Mouse (Mus musculus) kidney, embryonic 15.5 days (tissue): ENCODE measurements around the gene Ifitm5. TPM values are rescaled to one million over a fixed set of nuclear protein-coding genes. Genes with fewer than 3 reads are reported as not detected.
A peak's percentile ranks its signal among the peaks of the same experiment; 100 is the strongest.

Experiments used
- ATAC-seq: fragments of 200-750 bp; cut with Nextera tagmentation; replicated peaks from 2 replicates; pipeline ENCODE4 v1.8.0; 2017; ENCODE audit warnings: moderate TSS enrichment; ENCODE audit not compliant: low FRiP score
- H3K27ac ChIP-seq: fragments of 300-500 bp; sonication (generic); 2 replicates; pipeline ENCODE4 v1.5.1; 2015; ENCODE audit warnings: mild to moderate bottlenecking, inconsistent platforms
- H3K27me3 ChIP-seq: fragments of 300-500 bp; sonication (generic); 2 replicates; pipeline ENCODE4 v1.6.1; 2015; ENCODE audit warnings: inconsistent platforms
- H3K36me3 ChIP-seq: fragments of 300-500 bp; sonication (generic); 2 replicates; pipeline ENCODE4 v1.6.1; 2015; ENCODE audit warnings: inconsistent platforms
- H3K4me1 ChIP-seq: fragments of 300-500 bp; sonication (generic); 2 replicates; pipeline ENCODE4 v1.6.1; 2015; ENCODE audit warnings: inconsistent platforms
- H3K4me2 ChIP-seq: fragments of 300-500 bp; sonication (generic); 2 replicates; pipeline ENCODE4 v1.6.1; 2015; ENCODE audit warnings: moderate library complexity, mild to moderate bottlenecking, inconsistent platforms
- H3K4me3 ChIP-seq: fragments of 300-500 bp; sonication (generic); replicated peaks from 2 replicates; pipeline ENCODE4 v1.5.1; 2015; ENCODE audit warnings: mild to moderate bottlenecking, inconsistent platforms
- H3K9ac ChIP-seq: fragments of 300-500 bp; sonication (generic); 2 replicates; pipeline ENCODE4 v1.6.1; 2015; ENCODE audit warnings: mild to moderate bottlenecking, inconsistent platforms
- H3K9me3 ChIP-seq: fragments of 300-500 bp; sonication (generic); replicated peaks from 2 replicates; pipeline ENCODE4 v1.6.1; 2016; ENCODE audit warnings: inconsistent platforms
- WGBS: fragments of 180-500 bp; shearing (Covaris S2); methylation state at CpG from one replicate; pipeline ENCODE4 v1.1.7; 2015; ENCODE audit warnings: mixed read lengths; 5-methylcytosine and 5-hydroxymethylcytosine counted together
- polyA plus RNA-seq: library from polyadenylated mRNA; unstranded; fragments of >200 nt; fragmentation: Nextera tagmentation; extraction: Ambion mirVana; gene quantifications from 2 replicates; pipeline ENCODE4 v1.2.1, GENCODE M21; 2015

Ifitm5 gene
- polyA plus RNA-seq, 1 experiment from 2014 or later = 4.3 TPM

DNA sequence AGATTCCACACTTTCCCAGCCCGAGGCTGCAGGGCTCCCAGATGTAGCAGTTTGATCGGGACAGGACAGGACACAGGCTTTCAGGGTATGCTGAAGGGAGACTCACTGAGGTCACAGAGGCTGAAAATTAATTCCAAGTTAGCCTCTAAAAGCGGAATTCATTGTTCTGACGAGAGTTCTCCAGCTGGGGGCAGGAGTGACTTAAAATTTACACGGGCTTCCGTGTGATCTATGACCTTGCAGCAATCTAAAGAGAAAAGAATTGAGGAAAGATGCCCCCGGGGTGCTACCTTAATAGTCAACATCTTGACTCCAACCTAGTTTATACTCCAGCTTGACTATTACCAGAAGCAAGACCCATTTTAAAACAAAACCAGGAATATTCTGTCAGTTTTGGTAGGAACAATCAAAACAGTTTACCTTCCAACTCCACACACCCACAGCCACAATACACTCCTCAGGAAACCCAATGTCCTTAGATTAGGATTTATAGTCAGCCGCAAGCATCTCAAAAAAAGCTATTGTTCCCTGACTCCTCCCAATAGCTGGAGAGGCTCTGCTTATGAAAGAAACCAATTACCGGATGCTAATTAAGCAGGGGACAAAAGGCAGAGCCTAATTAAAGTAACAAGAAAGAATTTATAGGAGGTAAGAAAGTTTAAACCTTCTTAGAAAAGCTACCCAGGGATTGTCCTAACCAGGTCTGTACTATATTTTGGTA lies 9.2 kb upstream of the Ifitm5 start:
- peaks cover 32% of the 10 kb centered on the region for H3K4me1 ChIP-seq
- no peak overlapping the region for H3K4me3 ChIP-seq
- ATAC-seq = no peak
- no peaks in the 10 kb centered on the region for H3K36me3 ChIP-seq
- H3K27me3 ChIP-seq = no peaks in the 10 kb centered on the region
- peak overlapping the region; percentile 21; the same call in 1 of the 2 replicates for H3K9ac ChIP-seq
- H3K4me2 ChIP-seq = no peak overlapping the region
- WGBS = 5% methylated on average over 9 of the region's 9 CpGs
- H3K9me3 ChIP-seq = no peaks in the 10 kb centered on the region
- H3K27ac ChIP-seq = 0 out of 2 replicates have a peak overlapping the region, but pooled peaks have one; percentile 46

DNA sequence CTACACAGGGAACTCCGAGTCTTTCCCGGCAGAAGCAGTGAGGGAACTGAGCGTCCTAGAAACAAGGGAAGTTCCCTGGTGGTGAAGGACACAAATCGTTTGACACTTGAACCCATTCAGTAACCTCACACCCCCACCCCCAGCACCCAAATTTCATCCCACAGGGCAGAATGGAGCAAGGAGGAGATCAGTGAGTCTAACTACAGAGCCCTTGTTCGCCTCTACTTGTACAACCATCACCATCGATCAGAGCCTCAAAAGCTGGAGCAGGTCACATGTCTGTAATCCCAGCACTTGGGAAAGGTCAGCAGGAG lies 6.4 kb upstream of the Ifitm5 start:
- peaks cover 60% of the 10 kb centered on the region for H3K4me1 ChIP-seq

DNA sequence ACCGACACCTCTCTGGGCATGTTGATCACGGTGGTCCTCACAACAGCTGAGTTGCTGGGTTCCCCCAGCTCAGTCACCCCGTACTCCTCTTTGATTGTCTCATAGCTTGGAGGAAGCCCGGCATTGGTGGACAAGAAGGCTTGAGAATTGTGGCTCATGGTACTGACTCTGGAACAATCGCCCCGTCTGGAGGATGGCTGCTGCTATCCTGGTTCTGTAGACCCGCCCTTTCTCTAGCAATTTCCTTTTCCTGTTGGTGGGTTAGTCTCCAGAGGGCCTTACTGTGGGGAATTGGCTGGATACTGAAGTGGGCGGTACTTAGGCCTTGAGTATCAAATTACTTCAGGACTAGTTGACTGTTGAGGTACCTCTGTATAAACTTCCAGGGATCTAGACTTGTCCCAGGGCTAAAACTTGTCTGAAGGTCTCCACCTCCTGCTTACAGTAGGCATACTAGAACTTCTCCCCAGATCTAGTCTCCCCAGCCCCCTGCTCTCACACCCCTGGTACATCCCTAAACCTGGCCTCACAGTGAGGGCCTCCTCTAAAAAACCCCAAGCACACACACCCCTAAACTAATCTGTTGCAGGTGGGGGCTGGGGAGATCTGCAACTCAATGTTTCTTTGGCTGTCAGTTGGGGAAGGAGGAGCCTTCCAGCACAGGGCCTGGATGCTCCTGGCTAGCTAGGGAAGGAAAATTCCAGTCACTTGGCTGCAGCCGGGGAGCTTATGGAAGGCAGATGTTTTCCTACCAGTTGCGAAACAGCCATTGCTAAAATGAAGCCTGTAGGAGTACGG lies 5.9 kb upstream of the Ifitm5 start, which contains the start of the genes Gm45717 and Ifitm2:
Gene Gm45717 (minus strand): TSS at position 180 of the 798 bp plus-strand sequence.
Gene Ifitm2 (minus strand): TSS at position 230 of the 798 bp plus-strand sequence.
- peak within 1 kb of the TSS; percentile 94 for H3K27ac ChIP-seq
- H3K9me3 ChIP-seq = no peaks in the 10 kb centered on the region
- peak within 1 kb of the TSS; percentile 59 for H3K4me3 ChIP-seq
- no peaks in the 10 kb centered on the region for H3K27me3 ChIP-seq
- peak within 1 kb of the TSS; percentile 70 for H3K9ac ChIP-seq
- H3K4me1 ChIP-seq = peaks cover 65% of the 10 kb centered on the region
- peak within 1 kb of the TSS; percentile 88 for H3K4me2 ChIP-seq
- ATAC-seq = peak; percentile 89
- H3K36me3 ChIP-seq = peaks cover 9% of the 10 kb centered on the region; the same call in 1 of the 2 replicates
- WGBS = 9% methylated on average over 11 of the region's 11 CpGs

More for the DNA sequence above, 6.4 kb upstream of the Ifitm5 start:
- H3K4me3 ChIP-seq = no peak overlapping the region
- peak overlapping the region; percentile 12; the same call in 1 of the 2 replicates for H3K9ac ChIP-seq
- no peaks in the 10 kb centered on the region for H3K27me3 ChIP-seq
- H3K4me2 ChIP-seq = peak overlapping the region; percentile 88
- H3K27ac ChIP-seq = peak overlapping the region; percentile 94
- peaks cover 9% of the 10 kb centered on the region; the same call in 1 of the 2 replicates for H3K36me3 ChIP-seq
- no peak for ATAC-seq
- WGBS = 39% methylated on average over 6 of the region's 6 CpGs
- no peaks in the 10 kb centered on the region for H3K9me3 ChIP-seq

DNA sequence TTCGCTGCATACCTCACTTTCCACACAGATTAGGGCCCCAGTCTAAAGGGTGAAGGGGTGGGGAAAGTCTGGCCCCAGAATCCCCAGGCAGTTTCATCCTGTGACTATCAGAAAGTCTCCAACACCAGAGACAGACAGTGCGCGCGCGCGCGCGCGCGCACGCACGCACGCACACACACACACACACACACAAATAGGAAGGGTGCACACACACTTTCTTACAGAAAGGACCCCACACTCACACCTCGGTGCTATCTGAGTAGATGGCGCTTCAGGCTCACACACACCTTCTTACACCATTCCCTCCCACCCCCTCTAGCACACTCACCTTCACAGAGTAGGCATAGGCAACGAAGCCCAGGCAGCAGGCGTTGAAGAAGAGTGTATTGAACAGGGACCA lies 5.3 kb upstream of the Ifitm5 start:
- Histone ChIP-seq H3K4me1 (peaks cover 72% of the 10 kb centered on the region), H3K9ac (peak overlapping the region; percentile 70), H3K36me3 (peaks cover 9% of the 10 kb centered on the region; the same call in 1 of the 2 replicates), H3K9me3 (no peaks in the 10 kb centered on the region), H3K4me2 (peak overlapping the region; percentile 88), H3K4me3 (peak overlapping the region; percentile 59), H3K27me3 (no peaks in the 10 kb centered on the region), H3K27ac (peak overlapping the region; percentile 94)
- under 1% methylated on average over 17 of the region's 17 CpGs for WGBS
- peak; percentile 33 for ATAC-seq

DNA sequence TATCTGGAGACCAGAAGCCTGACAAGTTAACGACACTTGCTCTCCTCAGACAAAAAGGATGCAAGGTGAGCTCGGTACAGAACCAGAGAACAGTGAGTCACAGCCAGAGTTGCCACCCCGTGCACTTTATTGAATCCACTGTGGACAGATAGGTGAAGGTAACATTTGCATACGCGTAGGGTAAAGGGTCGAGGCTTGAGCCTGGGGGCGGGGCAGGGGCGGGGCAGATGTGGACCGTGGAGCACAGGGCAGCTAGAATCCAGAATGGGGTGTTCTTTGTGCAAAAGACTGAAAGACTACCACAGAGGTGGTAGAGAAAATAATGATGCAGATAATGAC lies 4.6 kb upstream of the Ifitm5 start:
- peak overlapping the region; percentile 59 for H3K4me3 ChIP-seq
- 0 out of 2 replicates have a peak, but pooled peaks have one; percentile 23 for ATAC-seq
- H3K4me1 ChIP-seq = peaks cover 76% of the 10 kb centered on the region
- H3K9ac ChIP-seq = peak overlapping the region; percentile 70
- 2% methylated on average over 9 of the region's 9 CpGs for WGBS
- H3K9me3 ChIP-seq = no peaks in the 10 kb centered on the region
- H3K4me2 ChIP-seq = peak overlapping the region; percentile 88
- peaks cover 13% of the 10 kb centered on the region; the same call in 1 of the 2 replicates for H3K36me3 ChIP-seq
- no peaks in the 10 kb centered on the region for H3K27me3 ChIP-seq
- peak overlapping the region; percentile 94 for H3K27ac ChIP-seq

DNA sequence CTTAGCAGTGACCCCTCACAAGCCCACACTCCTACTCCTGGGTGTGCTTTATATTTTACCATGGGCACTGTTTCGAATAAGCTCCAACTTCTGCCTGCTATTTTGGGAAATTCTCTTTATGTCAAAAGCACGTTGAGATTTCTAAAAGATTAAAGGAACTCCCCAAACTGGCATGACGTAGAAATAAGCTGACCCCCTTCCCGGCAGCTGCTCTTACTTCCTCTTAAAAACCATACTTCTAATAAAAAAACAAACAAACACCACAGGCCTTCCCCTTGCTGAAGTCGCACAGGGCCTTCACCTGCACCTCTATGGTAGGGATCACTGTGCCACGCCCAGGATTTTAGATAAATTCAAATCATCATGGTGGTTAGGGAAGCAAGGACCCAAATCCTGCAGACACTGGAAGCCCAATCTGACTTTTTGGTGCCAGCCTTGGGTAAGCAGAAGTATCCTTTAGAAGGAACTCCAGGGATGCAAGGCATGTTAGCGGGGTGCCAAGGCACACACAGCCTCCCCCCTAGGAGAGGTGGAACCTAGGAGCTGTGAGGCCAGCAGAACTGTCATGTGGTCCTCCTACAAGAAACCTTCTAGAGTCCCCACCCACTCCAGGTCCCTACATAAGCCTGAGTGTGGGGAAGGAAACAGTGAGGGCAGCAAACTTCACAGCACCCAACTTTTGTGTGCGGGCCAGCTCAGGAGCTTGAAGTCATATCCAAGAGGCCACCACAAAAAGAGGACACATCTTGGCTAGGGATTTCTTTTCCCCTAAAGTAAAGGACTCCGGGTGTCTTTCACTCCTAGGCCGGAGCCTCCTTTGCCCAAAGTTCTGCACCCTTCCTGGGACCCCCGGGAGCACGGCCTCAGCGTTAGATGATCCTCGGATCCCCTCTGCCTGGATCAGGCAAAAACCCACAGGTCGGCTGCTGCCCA lies 4.0 kb upstream of the Ifitm5 start:
- ATAC-seq = no peak
- peak overlapping the region; percentile 88 for H3K4me2 ChIP-seq
- 52% methylated on average over 15 of the region's 15 CpGs for WGBS
- H3K36me3 ChIP-seq = peaks cover 19% of the 10 kb centered on the region
- H3K9ac ChIP-seq = peak overlapping the region; percentile 70
- H3K9me3 ChIP-seq = no peaks in the 10 kb centered on the region
- no peaks in the 10 kb centered on the region for H3K27me3 ChIP-seq
- H3K4me3 ChIP-seq = peak overlapping the region; percentile 59
- peak overlapping the region; percentile 25 for H3K27ac ChIP-seq
- H3K4me1 ChIP-seq = peaks cover 71% of the 10 kb centered on the region

DNA sequence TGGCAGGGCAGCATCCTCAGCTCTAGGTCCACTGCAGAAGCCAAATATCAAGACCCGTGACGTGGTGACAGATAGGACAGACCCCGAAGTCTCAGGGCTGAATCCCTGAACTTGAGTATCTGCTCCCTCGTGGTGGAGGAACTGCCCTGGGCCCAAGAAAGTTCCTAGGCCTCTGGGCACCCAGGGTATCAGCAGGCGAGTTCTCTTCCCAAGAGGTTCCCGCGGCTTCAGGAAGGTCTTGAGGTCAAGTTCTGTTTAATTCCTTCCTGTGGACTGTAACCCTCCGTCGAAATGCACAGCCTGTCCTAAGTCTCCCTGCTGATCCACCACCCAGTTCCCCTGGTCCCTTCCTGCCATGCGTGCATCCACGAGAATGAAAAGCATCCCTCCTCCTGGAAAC lies 3.0 kb upstream of the Ifitm5 start:
- ATAC-seq = no peak
- Histone ChIP-seq H3K27me3 (no peaks in the 10 kb centered on the region), H3K4me2 (peak overlapping the region; percentile 88), H3K4me3 (0 out of 2 replicates have a peak overlapping the region, but pooled peaks have one; percentile 59), H3K36me3 (peaks cover 28% of the 10 kb centered on the region), H3K9ac (no peak overlapping the region), H3K27ac (no peak overlapping the region), H3K9me3 (no peaks in the 10 kb centered on the region), H3K4me1 (peaks cover 65% of the 10 kb centered on the region)
- WGBS = 77% methylated on average over 11 of the region's 11 CpGs

DNA sequence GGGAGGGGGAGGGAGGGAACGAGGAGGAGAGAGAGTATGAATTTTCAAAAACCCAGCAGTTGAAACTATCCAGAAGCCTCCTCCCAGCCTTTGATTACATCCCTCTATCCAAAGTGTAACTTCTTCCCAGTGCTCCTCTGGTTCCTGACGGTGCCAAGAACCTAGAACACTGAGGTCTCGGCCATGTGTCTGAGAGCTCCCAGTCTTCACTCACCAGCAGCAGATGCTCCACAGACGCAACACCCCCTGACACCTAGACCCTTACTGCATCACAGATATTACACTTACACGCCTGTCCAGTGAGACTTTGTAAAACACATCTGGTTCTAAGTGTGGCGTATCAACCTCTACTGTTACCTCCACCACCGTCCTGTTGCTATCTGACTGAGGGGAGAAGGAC lies 2.4 kb upstream of the Ifitm5 start:
- Histone ChIP-seq H3K9me3 (no peaks in the 10 kb centered on the region), H3K4me2 (no peak overlapping the region), H3K27me3 (no peaks in the 10 kb centered on the region), H3K27ac (peak overlapping the region; percentile 22; the same call in 1 of the 2 replicates), H3K36me3 (peaks cover 35% of the 10 kb centered on the region), H3K4me1 (peaks cover 65% of the 10 kb centered on the region), H3K4me3 (no peak overlapping the region), H3K9ac (no peak overlapping the region)
- no peak for ATAC-seq
- 80% methylated on average over 7 of the region's 7 CpGs for WGBS

DNA sequence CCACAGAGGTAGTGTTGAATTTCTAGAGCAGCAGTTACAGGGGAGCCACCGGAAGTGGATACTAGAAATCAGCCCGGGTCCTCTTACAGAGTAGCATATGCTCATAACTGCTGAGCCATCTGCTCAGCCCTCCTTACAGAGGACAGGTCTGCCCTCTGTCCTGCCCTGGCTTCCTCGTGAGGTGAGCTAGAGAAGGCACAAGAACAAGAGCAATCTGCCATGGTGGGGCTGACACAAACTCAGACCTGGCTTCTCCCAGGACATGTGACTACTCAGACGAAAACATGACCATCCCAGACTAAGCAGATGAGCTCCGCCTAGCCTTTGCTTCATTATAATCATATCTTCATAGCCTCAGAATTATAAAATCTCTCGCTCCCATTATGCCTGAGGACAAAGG lies 1.7 kb upstream of the Ifitm5 start:
- Histone ChIP-seq H3K27ac (peak overlapping the region; percentile 78; the same call in 1 of the 2 replicates), H3K27me3 (no peaks in the 10 kb centered on the region), H3K4me3 (no peak overlapping the region), H3K36me3 (peaks cover 42% of the 10 kb centered on the region), H3K4me1 (peaks cover 65% of the 10 kb centered on the region), H3K9me3 (no peaks in the 10 kb centered on the region), H3K9ac (no peak overlapping the region), H3K4me2 (no peak overlapping the region)
- WGBS = 62% methylated on average over 6 of the region's 6 CpGs
- ATAC-seq = no peak

DNA sequence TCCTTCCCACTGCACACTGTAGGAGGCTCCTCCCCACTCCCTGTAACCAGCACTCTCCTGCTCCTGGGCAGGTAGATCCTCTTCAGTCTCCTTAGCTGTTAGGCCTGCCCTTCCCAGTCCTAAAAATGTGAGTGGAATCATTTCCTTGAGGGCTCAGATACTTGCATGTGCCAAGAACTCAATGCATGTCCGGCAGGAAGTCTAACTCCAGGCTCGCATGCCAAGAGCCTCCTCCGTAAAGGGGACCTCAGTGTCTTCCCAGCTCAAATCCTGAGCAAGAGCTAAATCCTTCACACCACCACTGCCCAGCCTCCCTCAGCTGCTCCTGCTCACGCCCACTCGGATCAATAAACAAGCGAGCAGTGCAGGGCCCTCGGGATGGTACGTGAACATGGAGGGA lies 960 bp upstream of the Ifitm5 start:
- Histone ChIP-seq H3K9me3 (no peaks in the 10 kb centered on the region), H3K27ac (peak overlapping the region; percentile 78; the same call in 1 of the 2 replicates), H3K4me3 (no peak overlapping the region), H3K4me2 (peak overlapping the region; percentile 29; the same call in 1 of the 2 replicates), H3K36me3 (peaks cover 49% of the 10 kb centered on the region), H3K9ac (no peak overlapping the region), H3K4me1 (peaks cover 59% of the 10 kb centered on the region), H3K27me3 (no peaks in the 10 kb centered on the region)
- 20% methylated on average over 8 of the region's 8 CpGs for WGBS
- ATAC-seq = no peak

DNA sequence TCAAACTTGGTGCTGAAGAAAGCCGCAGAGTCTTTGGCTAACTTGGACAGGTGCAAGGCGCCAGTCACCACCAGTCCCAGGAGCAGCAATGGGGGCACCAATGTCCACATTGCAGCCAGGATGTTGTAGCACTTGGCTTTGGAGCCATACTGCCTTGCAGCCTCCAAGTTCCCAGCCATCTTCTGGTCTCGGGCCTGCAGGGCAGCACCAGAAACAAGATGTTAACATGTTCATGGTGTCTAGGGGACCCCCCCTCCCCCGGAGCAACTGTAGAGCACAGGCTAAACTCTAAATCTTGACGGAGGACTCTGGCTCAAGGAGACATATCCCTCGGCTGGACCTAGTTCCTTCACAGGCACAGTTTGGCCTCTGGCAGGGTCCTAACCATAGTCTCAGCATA lies 836 bp downstream of the Ifitm5 start:
- Histone ChIP-seq H3K36me3 (peaks cover 65% of the 10 kb centered on the region), H3K27me3 (no peaks in the 10 kb centered on the region), H3K27ac (no peak overlapping the region), H3K4me1 (peaks cover 45% of the 10 kb centered on the region), H3K9me3 (no peaks in the 10 kb centered on the region), H3K9ac (no peak overlapping the region), H3K4me3 (no peak overlapping the region), H3K4me2 (no peak overlapping the region)
- no peak for ATAC-seq
- 87% methylated on average over 6 of the region's 6 CpGs for WGBS
